Mouse (Mus musculus): ENCODE measurements at regions not wholly inside any gene's neighbourhood (a gene's known extent, or its start where the extent isn't known, plus 50 kb on each side); places are given as distances from the start of the nearest gene placed in this dataset.

- TF ChIP-seq CTCF (IDR thresholded peaks at IDR 0.05; ENCODE audit: extremely low read depth, insufficient read length, insufficient replicate concordance, low read depth, low read length): peak; percentile 90; the same call in 1 of the 2 replicates
- no peak for TF ChIP-seq POLR2A (IDR thresholded peaks at IDR 0.05; ENCODE audit: low read depth, low read length)
These were observed 80.2 kb upstream of the Dync1i1 start for GRCm38 (mm10) chr6:5645150-5645732.

Data from small intestine, adult 2 months (tissue).